Mouse (Mus musculus) thymus, adult 2 months (tissue): ENCODE results near the gene Naip1. TPM values are rescaled to one million over a fixed set of nuclear protein-coding genes. Genes with fewer than 3 reads are reported as not detected.
"Not testable (repeated sequence)": the region's sequence is repeated elsewhere in the genome, so short reads cannot be mapped to it uniquely, and the experiment has no call there.

Source experiments
- DNase-seq: peaks from one replicate; pipeline ENCODE4 v3.0.0; 2021
- H3K27ac ChIP-seq: fragments of 200-500 bp; 2 replicates; pipeline ENCODE4 v1.5.1; 2012; ENCODE audit warnings: low read length, control low read depth; ENCODE audit not compliant: control insufficient read depth, insufficient read depth
- H3K27me3 ChIP-seq: fragments of 200-500 bp; 2 replicates; pipeline ENCODE4 v1.6.1; 2012; ENCODE audit warnings: mild to moderate bottlenecking, low read length, moderate library complexity, mixed read lengths; ENCODE audit not compliant: control insufficient read depth, insufficient read depth
- H3K36me3 ChIP-seq: fragments of 200-500 bp; 2 replicates; pipeline ENCODE4 v1.6.1; 2012; ENCODE audit warnings: mild to moderate bottlenecking, low read length, moderate library complexity; ENCODE audit not compliant: control insufficient read depth, insufficient read depth
- H3K4me1 ChIP-seq: fragments of 200-500 bp; replicated peaks from 2 replicates; pipeline ENCODE4 v1.6.1; 2012; ENCODE audit warnings: low read length; ENCODE audit not compliant: control insufficient read depth, insufficient read depth
- H3K4me3 ChIP-seq: fragments of 200-500 bp; 2 replicates; pipeline ENCODE4 v1.5.1; 2012; ENCODE audit warnings: mild to moderate bottlenecking, low read length, control low read depth, moderate library complexity; ENCODE audit not compliant: control insufficient read depth, insufficient read depth
- CTCF ChIP-seq: fragments of 200-500 bp; IDR thresholded peaks from 2 replicates; pipeline ENCODE4 v1.5.1; 2012; ENCODE audit warnings: mild to moderate bottlenecking, control low read depth, low read length, moderate library complexity, borderline replicate concordance; ENCODE audit not compliant: control insufficient read depth, poor library complexity, insufficient read depth; ENCODE audit errors: extremely low read depth
- POLR2A ChIP-seq: fragments of 200-500 bp; IDR thresholded peaks from 2 replicates; pipeline ENCODE4 v1.6.1; 2012; ENCODE audit warnings: mild to moderate bottlenecking, low read length, control low read depth, moderate library complexity; ENCODE audit not compliant: control insufficient read depth, poor library complexity, insufficient read depth; ENCODE audit errors: extremely low read depth
- WGBS: fragments of 180-500 bp; shearing (Covaris S2); methylation state at CpG from one replicate; pipeline ENCODE4 v1.1.7; 2018; 5-methylcytosine and 5-hydroxymethylcytosine counted together
- polyA plus RNA-seq: library from polyadenylated mRNA; depleted of rRNA; stranded (reverse); fragments of >200 nt; gene quantifications from 2 replicates; pipeline ENCODE4 v1.2.3, GENCODE M21; 2012; rRNA removed

The Naip1 gene
- polyA plus RNA-seq, 1 experiment: 0.11 TPM

GRCm38 (mm10) chr13:100408242-100408641 lies 44.4 kb downstream of the Naip1 start:
- no peaks in the 10 kb centered on the region for H3K36me3 ChIP-seq
- TF ChIP-seq CTCF: no peak
- TF ChIP-seq POLR2A: no peak
- WGBS: 68% methylated on average over 7 of the region's 7 CpGs
- H3K27me3 ChIP-seq: no peaks in the 10 kb centered on the region
- DNase-seq: no peak
- no peak overlapping the region for H3K27ac ChIP-seq
- no peaks in the 10 kb centered on the region for H3K4me1 ChIP-seq
- H3K4me3 ChIP-seq: no peak overlapping the region

DNA sequence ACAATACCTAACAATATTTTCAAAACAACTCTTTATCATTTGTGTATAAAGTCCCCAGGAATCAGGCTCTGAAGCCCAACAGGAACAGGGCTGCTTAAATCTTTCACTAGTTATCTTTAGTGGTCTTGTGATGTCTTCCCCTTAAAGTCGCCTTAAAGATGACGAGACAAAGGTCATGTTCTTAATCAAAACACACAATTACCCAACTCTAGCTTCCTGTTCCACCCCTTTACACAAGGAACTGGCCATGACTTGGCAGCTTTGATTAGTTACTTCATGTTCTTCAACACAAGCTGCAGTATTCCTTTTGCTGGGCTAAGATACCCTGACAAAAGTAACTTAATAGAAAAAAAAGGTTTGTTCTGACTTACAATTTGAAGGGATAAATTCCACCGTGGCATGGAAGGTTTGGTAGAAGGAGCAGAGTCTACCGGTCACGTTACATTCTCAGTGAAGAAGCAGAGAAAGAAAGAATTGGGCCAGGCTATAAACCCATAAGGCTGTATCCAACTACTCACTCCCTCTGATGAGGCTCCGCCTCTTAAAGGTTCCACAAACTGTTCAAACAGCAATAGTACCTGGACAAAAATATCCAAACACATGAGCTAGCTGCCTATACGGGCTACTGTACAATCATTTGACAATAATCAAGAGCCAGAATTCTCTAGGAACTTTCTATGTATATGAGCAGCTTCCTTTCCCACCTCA lies 49.6 kb downstream of the Naip1 start:
- H3K27me3 ChIP-seq, H3K36me3 ChIP-seq, H3K27ac ChIP-seq, H3K4me3 ChIP-seq, H3K4me1 ChIP-seq, DNase-seq: not testable (repeated sequence)
- WGBS: 69% methylated on average over 7 of the region's 7 CpGs

DNA sequence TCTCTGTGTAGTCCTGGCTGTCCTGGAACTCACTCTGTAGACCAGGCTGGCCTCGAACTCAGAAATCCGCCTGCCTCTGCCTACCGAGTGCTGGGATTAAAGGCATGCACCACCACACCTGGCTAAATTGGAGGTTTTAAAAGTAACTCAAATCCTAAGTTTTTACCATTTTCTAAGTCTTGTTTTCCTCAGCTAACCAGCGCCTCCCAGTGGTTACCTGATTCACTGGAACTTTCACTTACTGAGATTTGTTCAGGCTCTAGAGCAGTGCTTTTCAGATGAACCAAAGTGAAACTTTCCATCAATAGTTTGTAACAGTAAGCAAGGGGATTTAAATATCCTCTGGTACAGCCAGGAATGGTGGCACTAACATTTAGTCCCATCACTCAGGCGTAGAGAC lies 61.6 kb downstream of the Naip1 start:
- not testable (repeated sequence) for H3K4me3 ChIP-seq, DNase-seq, H3K36me3 ChIP-seq, H3K4me1 ChIP-seq, H3K27ac ChIP-seq, H3K27me3 ChIP-seq
- WGBS: 33% methylated on average over 5 of the region's 5 CpGs

DNA sequence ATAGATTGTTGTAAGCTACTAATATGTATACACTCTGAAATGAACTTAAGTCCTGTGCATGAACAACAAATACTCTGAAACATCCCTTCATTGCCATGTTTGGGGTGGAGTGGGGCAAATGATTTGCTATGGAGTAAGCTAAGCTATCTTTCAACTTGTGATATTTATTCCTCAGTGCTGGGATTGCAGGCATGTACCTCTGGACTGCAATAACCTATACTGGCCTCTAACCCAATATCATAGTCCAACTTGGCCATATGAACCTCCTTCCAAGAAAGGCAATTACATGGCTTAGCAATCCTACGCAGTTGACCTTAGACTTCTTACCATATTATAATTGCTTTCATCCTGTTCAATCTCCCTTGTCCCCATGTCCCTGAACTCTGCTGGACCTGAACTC lies 82.1 kb downstream of the Naip1 start:
- 96% methylated on average over 1 of the region's 1 CpGs for WGBS

More for the DNA sequence above, 82.1 kb downstream of the Naip1 start:
- DNase-seq: no peak
- Histone ChIP-seq H3K4me3 (no peak overlapping the region), H3K27me3 (no peaks in the 10 kb centered on the region), H3K36me3 (no peaks in the 10 kb centered on the region), H3K4me1 (no peaks in the 10 kb centered on the region), H3K27ac (no peak overlapping the region)
- TF ChIP-seq CTCF: no peak
- no peak for TF ChIP-seq POLR2A

Other genes with a start within 250 kb of the Naip1 start
- gene Naip5, start 206.5 kb downstream of the Naip1 start, polyA plus RNA-seq: 1.5 and 1.7 TPM in 2 replicates
- gene Naip6, start 135.2 kb downstream of the Naip1 start, polyA plus RNA-seq: 1.3 and 2.0 TPM in 2 replicates
- gene Gtf2h2, start 39.7 kb upstream of the Naip1 start, polyA plus RNA-seq: 39.1 and 44.7 TPM in 2 replicates
- 0.50 and 0.62 TPM in 2 replicates for gene Ocln, start 99.8 kb upstream of the Naip1 start, polyA plus RNA-seq
- 2.0 and 2.2 TPM in 2 replicates for gene Marveld2, start 164.1 kb upstream of the Naip1 start, polyA plus RNA-seq
- 57.9 and 66.2 TPM in 2 replicates for gene Ak6, start 198.1 kb upstream of the Naip1 start, polyA plus RNA-seq
- 5.6 and 6.3 TPM in 2 replicates for gene Rad17, start 198.2 kb upstream of the Naip1 start, polyA plus RNA-seq
- 13.5 and 16.5 TPM in 2 replicates for gene Taf9, start 198.7 kb upstream of the Naip1 start, polyA plus RNA-seq
- 2.3 and 2.4 TPM in 2 replicates for gene Ccdc125, start 216.8 kb upstream of the Naip1 start, polyA plus RNA-seq